Mouse (Mus musculus) liver (tissue): ENCODE results near the gene Glmn.

Experiments
- DNase-seq: peaks from one replicate; pipeline ENCODE4 v3.0.0-alpha.2; 2020; ENCODE audit warnings: mixed read lengths

The Glmn gene

DNA sequence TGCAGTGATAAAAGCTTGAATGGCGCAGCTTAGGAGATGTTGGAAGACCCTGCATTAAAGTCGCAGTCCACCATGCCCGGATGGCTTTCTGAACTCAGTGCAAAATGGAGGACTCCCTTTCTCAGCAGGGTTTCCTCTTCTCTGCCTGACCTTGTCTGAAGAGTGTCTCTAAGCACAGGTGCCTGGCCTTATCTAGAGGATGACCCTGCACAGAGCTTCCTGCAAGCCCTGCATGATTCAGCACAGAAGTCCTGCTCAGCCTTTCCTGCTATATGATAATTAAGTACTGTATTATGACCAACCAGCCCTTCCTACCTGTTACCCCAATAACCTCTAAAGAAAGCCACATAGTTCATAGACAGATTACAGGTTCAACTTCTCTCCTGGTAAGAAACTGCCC, 82.2 kb downstream of the Glmn start:
- DNase-seq, result peak; percentile 32

DNA sequence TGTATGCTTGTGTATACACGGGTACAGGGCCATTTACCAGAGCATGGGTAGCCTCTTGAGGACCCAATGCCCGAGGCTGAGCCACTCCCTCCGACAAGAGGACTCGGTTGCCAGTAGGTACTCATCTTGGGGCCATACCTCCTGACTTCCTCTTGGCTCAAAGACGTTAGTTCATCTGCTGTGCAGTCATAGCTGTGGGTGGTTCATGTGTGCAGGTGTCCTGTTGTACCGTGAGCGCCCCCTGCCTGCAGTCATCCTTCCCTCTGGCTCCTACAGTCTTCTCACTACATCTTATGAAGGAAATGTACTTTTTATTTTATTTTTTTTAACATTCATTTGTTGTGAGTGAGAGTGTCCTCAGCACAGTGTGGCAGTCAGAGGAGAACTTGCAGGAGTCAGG, 84.1 kb downstream of the Glmn start:
- peak; percentile 79 for DNase-seq

DNA sequence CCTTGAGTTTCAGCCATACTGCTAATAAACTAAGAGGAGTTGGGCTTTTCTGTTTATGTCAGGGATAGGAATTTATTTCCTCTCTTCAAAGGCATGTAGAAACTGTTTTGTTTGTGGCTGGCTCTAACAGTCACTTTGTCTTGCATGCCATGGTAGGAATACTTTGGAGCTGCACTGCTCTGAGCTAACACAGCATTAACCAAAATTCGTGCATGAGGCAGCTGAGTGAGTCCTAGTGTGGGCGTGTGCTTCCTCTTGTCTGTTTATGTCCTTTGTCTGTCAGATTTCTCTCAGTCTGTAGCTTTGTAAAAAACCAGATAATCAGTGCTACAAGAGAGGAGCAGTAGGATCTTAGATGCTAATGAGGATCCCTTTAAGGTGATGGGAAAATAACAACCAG, 86.4 kb downstream of the Glmn start:
- DNase-seq, result no peak

DNA sequence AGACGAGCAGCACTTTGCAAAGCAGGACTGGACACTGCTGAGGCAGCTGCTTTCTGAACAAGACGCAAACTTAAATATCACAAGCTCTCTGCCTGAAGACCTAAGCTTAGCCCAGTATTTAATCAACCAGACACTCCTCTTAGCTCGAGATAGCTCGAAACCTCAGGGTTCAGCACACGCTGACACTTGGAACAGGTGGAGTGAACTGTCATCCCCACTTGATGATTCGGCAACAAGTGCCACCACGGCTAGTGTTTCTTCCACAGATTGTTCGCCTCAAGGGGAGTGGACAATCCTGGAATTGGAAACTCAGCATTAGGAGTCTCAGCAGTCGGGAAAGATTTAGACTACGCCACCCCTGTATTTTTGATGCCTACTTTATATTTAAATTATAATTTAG, 87.2 kb downstream of the Glmn start:
- no peak for DNase-seq

DNA sequence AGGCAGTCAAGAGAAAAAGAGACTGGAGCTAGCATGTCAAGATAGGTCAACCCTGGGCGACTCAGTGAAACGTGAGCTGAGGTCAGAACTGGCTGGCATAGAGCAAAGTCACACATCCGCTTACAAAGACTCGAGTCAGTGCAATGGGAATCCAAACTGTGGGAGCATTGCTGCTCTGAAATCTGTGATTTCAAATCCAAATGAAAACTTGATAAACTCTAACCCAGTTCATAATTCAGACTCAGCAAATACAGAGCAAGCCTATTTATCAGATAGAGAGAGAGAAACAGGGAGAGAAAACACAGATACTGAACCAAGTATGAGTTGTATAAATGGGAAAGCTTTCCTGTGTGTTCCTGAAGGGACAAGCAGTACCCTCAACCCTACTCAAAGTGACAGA, 90.4 kb downstream of the Glmn start, which contains the start of gene Gm42669:
Gene Gm42669, plus strand, starts transcription at position 301 of the 400 bp plus-strand sequence.
- DNase-seq, result no peak

DNA sequence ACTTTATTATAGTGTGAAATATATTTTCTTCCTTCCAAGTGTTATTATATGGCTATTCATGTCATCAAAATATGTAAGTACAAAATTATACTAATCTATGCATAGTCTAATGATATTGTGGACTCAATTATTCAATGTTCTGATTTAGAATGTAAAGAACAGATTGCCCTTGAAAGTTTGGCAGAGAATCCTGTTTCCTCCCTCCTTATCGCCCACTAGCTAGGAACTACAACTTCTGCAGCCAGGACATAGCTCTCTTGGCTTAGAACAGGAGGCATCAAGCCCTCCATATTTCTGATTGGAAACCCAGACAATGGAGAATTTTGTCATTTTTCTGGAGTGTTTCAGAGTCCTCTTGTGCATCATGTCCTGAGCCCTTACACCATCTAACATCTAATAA, 96.9 kb downstream of the Glmn start:
- no peak for DNase-seq

DNA sequence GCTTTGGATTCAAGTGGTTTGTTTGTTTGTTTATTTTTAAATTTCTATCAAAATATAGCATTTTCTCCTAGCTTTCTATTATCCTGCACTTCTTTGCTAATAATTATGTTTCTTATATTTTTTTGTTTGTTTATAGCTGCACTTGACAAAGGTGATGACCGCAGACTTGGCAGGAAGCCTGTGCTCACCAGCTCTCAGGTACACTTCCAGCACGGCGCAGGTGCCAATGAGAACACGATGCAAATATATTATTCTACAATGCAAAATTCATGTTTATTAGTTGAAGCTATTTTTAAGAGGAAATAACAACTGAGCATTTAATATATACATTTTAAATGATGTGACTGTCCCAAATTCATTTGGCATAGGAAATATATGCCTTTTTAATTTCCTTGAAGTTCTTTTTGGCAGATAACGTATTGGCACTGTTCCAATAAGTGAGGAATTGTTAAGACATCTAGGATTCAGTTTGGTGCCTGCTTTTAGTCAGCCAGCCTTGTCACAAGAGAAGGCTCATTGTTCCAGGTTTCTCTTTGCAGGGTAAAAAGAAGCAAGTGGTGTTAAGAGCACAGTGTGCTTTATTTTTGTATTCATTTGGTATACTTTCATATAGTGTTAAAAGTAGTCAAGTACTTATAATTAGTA, 97.7 kb downstream of the Glmn start:
- DNase-seq, result no peak
